Mouse (Mus musculus): ENCODE measurements around the gene Gabrr1. TPM values are rescaled to one million over a fixed set of nuclear protein-coding genes. Genes with fewer than 3 reads are reported as not detected.
"Not testable (repeated sequence)": the region's sequence is repeated elsewhere in the genome, so short reads cannot be mapped to it uniquely, and the experiment has no call there.

Gene Gabrr1
- total RNA-seq (2021): under 1 TPM in 1 of 2 experiments, not detected in 1; 0.28 TPM
- polyA plus RNA-seq (2012; rRNA removed): 0.07 TPM in 1 of 2 replicates, not detected in the other
- long read RNA-seq: 0 reads

GRCm38 (mm10) chr4:33132221-33132620 is at the start of gene Gabrr1:
Gene Gabrr1, plus strand, starts transcription at chr4:33132521.
- DNase-seq: no peak

GRCm38 (mm10) chr4:33099118-33099694 is 33.1 kb upstream of the Gabrr1 start:
- DNase-seq: no peak

GRCm38 (mm10) chr4:33109720-33110458 is 22.4 kb upstream of the Gabrr1 start:
- no peak for DNase-seq

- DNase-seq: no peak
These were observed 21.5 kb upstream of the Gabrr1 start for GRCm38 (mm10) chr4:33110845-33111244.

GRCm38 (mm10) chr4:33111358-33111757 is 21.0 kb upstream of the Gabrr1 start:
- no peak for DNase-seq

- not testable (repeated sequence) for DNase-seq
These were observed 19.5 kb upstream of the Gabrr1 start for GRCm38 (mm10) chr4:33112866-33113265.

- DNase-seq: peak; percentile 56
These were observed 13.2 kb upstream of the Gabrr1 start for GRCm38 (mm10) chr4:33119118-33119517.

GRCm38 (mm10) chr4:33124493-33124892 is 7.8 kb upstream of the Gabrr1 start:
- DNase-seq: peak; percentile 45

- no peak for DNase-seq
These were observed 6.8 kb upstream of the Gabrr1 start for GRCm38 (mm10) chr4:33125409-33126084.

GRCm38 (mm10) chr4:33146679-33147291 is 14.5 kb downstream of the Gabrr1 start:
- DNase-seq: no peak

GRCm38 (mm10) chr4:33147825-33148224 is 15.5 kb downstream of the Gabrr1 start:
- no peak for DNase-seq

- no peak for DNase-seq
These were observed 16.8 kb downstream of the Gabrr1 start for GRCm38 (mm10) chr4:33149150-33149549.

GRCm38 (mm10) chr4:33152087-33153038 is 20.0 kb downstream of the Gabrr1 start:
- no peak for DNase-seq

- DNase-seq: no peak
These were observed 51.2 kb downstream of the Gabrr1 start for GRCm38 (mm10) chr4:33183477-33183876.

GRCm38 (mm10) chr4:33188164-33188563 is 55.8 kb downstream of the Gabrr1 start:
- DNase-seq: peak; percentile 82

GRCm38 (mm10) chr4:33188781-33189734 is 56.7 kb downstream of the Gabrr1 start:
- DNase-seq: peak; percentile 97

GRCm38 (mm10) chr4:33189735-33190036 is 57.4 kb downstream of the Gabrr1 start, which contains the start of gene Pm20d2:
Gene Pm20d2, minus strand, starts transcription at chr4:33189737.
- DNase-seq: no peak

- DNase-seq: no peak
These were observed 65.8 kb downstream of the Gabrr1 start for GRCm38 (mm10) chr4:33198117-33198516.

GRCm38 (mm10) chr4:33204682-33205081 is 72.4 kb downstream of the Gabrr1 start:
- peak; percentile 57 for DNase-seq

GRCm38 (mm10) chr4:33207551-33207950 is 75.2 kb downstream of the Gabrr1 start:
- no peak for DNase-seq
